Mouse (Mus musculus): Measurements from ENCODE around the gene Hace1. TPM values are rescaled to one million over a fixed set of nuclear protein-coding genes. Genes with fewer than 3 reads are reported as not detected.
"Not testable (repeated sequence)": the region's sequence is repeated elsewhere in the genome, so short reads cannot be mapped to it uniquely, and the experiment has no call there.

The Hace1 gene
- total RNA-seq (2022): 1 to 10 TPM; 6.5 to 7.0 (median 6.8) TPM

- peak; percentile 81 for DNase-seq (ENCODE audit: low spot score)
Measured at GRCm38 (mm10) chr10:45577731-45578297, at the start of gene Hace1. Gene Hace1, plus strand, starts transcription at chr10:45577829.

DNA sequence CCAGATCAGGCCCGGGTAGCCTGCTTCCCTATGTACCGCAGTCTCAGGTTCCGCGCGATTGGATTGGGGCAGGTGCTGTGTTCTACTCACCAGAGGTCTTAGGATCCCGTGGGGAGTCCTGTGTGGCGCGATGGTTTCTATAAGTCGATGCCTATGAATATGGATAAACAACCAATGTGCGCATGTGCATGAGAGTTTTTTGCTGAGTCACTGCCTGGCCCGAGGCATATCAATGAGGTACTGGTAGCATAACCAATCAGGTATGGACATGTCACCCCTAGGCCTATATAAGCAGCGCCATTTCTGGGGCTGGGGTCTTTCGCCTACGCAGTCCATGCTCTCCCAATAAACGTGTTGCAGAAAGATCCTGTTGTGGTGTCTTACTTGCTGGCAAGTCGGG lies 40.3 kb upstream of the Hace1 start:
- not testable (repeated sequence) for DNase-seq (ENCODE audit: low spot score)

GRCm38 (mm10) chr10:45542726-45543125 lies 34.9 kb upstream of the Hace1 start:
- no peak for DNase-seq (ENCODE audit: low spot score)

GRCm38 (mm10) chr10:45546799-45547198 lies 30.8 kb upstream of the Hace1 start:
- DNase-seq (ENCODE audit: low spot score): no peak

DNA sequence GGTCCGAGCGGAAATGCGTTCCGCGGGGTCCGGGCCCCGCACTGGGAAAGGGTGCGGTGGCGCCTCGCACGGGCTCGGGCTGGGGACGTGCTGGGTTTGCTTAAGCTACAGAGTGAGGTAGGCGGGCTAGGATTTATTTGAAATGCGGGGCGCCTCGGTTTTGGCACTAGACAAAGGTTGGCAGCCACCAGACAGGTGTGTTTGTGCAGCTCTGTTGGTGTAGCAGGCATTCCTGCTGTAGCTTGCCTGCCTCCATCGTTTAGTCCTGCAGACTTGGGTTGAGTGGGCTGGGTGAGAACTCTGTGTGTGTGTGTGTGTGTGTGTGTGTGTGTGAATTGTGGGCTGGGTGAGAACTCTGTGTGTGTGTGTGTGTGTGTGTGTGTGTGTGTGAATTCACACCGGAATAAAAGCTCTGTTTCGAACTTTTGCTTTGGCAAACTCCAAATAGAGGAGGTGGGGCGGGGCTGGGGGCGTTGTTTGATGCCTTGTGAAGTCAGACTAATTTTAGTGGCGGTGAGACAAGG lies 731 bp downstream of the Hace1 start:
- peak; percentile 9 for DNase-seq (ENCODE audit: low spot score)

DNA sequence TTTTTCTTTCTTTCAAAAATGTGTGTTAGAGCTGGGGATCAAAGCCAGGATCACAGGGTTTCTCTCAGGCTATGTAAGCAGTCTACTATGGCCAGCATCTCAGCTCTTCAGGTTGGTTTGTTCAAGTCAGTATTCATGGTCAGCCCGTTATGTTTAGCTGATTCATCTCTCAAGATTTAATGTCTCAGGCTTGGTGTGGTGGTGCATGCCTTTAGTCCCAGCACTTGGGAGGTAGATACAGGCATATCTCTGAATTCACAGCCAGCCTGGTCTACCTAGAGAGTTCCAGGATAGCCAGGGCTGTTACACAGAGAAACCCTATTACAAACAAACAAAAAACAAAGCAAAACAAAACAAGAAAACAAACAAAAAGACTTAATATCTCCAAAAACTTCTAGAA lies 5.7 kb downstream of the Hace1 start:
- DNase-seq (ENCODE audit: low spot score): no peak

GRCm38 (mm10) chr10:45583829-45584228 lies 6.2 kb downstream of the Hace1 start:
- DNase-seq (ENCODE audit: low spot score): no peak

GRCm38 (mm10) chr10:45584311-45585102 lies 6.9 kb downstream of the Hace1 start:
- no peak for DNase-seq (ENCODE audit: low spot score)

DNA sequence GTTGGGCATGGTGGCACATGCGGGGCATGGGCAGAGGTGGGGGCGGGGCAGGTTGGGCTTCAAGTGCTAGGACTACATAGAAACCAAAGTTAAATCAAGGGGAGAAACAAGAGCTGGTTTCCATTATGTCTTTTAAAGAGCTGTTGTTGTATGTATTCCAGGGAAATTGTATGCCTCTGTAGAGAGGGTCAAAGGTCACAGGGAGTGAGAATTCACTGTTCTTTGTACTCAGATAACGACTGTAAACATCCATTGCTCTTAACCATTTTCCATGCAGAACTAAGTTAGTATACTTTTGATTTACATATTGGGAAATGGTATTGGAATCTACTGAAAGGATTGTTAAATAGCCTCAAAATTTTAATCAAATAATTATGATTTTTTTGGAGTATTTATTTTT lies 28.2 kb downstream of the Hace1 start:
- DNase-seq (ENCODE audit: low spot score): no peak

- no peak for DNase-seq (ENCODE audit: low spot score)
Measured at GRCm38 (mm10) chr10:45610727-45611126, 33.1 kb downstream of the Hace1 start.

GRCm38 (mm10) chr10:45616012-45616411 lies 38.4 kb downstream of the Hace1 start:
- DNase-seq (ENCODE audit: low spot score): no peak

- DNase-seq (ENCODE audit: low spot score): no peak
Measured at GRCm38 (mm10) chr10:45619039-45619438, 41.4 kb downstream of the Hace1 start.

DNA sequence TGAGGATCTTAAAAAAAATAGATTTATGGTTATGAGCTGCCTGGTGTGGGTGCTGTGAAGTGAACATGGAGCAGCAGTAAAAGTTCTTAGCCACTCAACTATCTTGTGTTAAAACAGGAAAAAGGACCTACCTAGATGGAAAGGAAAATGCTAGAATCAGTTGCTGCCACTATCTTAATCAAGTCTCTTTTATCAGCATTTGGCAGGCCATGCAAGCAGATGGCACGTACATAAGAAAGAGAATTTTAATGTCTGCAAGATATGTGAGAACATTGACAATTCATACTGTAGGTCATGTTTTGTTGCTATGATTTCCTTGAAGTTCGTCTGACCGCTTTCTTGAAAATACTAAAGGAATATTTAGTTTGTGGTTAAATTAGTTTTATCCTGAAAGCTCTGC lies 54.4 kb downstream of the Hace1 start:
- no peak for DNase-seq (ENCODE audit: low spot score)

DNA sequence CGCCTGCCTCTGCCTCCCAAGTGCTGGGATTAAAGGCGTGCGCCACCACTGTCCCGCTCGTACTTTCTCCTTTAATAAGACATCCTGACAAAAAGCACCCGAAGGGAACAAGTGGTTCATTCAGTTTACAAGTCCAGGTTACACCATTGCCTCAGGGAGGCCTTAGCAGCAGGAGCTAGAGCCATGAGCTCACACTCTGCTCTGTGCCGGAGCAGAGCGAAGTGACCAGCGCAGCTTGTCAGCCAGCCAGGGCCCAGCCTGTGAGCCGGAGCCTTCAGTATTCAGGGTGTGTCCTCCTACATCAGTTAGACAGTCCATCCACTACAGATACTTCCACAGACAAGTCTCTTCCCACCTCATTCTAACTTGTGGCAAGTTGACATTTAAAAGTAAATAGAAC lies 55.0 kb downstream of the Hace1 start:
- DNase-seq (ENCODE audit: low spot score): no peak

DNA sequence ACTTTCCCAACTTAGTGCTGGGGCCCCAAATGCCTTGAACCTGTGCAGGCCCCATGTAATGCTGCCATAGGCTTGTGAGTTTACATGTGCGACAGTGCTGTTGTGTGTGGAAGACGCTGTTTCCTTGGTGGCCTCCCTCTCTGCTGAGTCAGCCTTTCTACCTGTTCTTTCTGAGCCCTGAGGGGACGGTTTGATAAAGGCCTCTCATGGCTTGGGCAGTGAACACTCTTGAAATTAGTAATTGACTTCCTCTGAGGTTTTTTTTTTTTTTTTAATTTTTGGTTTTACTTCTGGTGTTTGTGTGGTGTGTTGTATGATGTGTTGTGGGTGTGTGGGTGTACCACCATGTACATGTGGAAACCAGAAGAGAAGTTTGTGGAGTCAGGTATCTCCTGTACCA lies 57.6 kb downstream of the Hace1 start:
- DNase-seq (ENCODE audit: low spot score): no peak

GRCm38 (mm10) chr10:45639762-45640161 lies 62.1 kb downstream of the Hace1 start:
- DNase-seq (ENCODE audit: low spot score): no peak

- DNase-seq (ENCODE audit: low spot score): no peak
Measured at GRCm38 (mm10) chr10:45654026-45654425, 76.4 kb downstream of the Hace1 start.

DNA sequence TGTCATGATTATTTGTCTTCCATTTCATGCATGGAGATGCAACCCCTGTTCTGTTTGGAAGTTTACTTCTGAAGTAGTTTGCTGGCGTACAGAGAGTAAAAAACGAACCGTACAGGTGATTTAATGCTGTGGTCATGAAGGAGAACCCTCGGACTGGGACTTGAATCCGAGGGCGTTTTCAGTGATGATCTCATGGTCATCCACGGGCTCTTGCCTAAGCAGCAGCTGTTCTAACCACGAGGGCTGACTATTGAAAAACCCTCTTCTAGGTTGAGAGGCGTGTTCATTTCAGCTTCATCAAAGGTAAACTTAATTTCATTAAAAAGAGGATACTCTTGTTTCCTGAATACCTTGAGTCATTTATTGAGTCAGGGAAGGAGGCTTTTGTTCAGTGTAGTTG lies 84.4 kb downstream of the Hace1 start:
- DNase-seq (ENCODE audit: low spot score): no peak

- DNase-seq (ENCODE audit: low spot score): no peak
Measured at GRCm38 (mm10) chr10:45668266-45668665, 90.6 kb downstream of the Hace1 start.

- DNase-seq (ENCODE audit: low spot score): no peak
Measured at GRCm38 (mm10) chr10:45676796-45677195, 99.2 kb downstream of the Hace1 start.

- no peak for DNase-seq (ENCODE audit: low spot score)
Measured at GRCm38 (mm10) chr10:45686191-45686590, 108.6 kb downstream of the Hace1 start.

DNA sequence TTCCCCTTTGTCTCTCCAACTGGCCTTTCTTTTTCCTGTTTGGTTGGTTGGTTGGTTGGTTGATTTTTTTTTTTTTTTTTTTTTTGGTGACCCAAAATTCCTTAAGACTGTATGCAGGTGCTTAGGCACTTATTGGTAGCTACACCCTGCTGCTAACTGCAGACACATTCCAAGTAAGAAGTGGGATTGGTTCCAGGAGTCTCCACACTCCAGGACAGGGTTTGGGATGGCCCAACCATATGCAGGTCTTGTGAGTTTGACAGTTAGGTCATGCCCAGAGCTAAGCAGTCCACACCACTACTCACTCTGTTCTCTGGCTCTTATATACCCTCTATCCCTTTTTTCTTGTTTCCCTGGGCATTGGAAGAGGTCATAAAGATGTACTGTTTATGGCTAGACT lies 117.3 kb downstream of the Hace1 start:
- no peak for DNase-seq (ENCODE audit: low spot score)

GRCm38 (mm10) chr10:45695522-45695921 lies 117.9 kb downstream of the Hace1 start:
- DNase-seq (ENCODE audit: low spot score): no peak
